Mouse (Mus musculus) liver, adult 2 months (tissue): ENCODE measurements around the gene 9030612E09Rik.

Experiments
- CTCF ChIP-seq: fragments of 200-500 bp; IDR thresholded peaks from 2 replicates; pipeline ENCODE4 v1.5.1; 2011; ENCODE audit warnings: low read depth, low read length, control low read depth
- POLR2A ChIP-seq: fragments of 200-500 bp; IDR thresholded peaks from 2 replicates; pipeline ENCODE4 v1.6.1; 2011; ENCODE audit warnings: low read length, control low read depth; ENCODE audit not compliant: insufficient read depth; ENCODE audit errors: extremely low read depth

DNA sequence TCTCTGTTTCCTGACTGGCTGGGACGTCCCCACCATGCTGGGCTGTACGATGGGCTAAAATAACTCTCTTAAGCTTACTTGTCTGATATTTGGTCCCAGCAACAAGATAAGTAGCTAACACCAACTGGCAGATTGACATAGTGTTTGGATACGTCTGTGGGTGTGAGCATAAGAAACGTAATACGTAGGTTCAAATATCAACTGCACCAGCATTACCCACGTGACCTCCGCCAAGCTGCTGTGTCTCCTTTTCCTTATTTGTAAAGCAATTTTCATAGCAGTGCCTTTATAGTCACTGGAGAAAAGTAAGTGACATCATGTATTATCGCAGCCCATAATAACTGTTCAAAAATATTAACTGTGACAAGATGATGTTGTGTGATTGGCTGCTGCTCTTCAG, 21.9 kb upstream of the 9030612E09Rik start:
- TF ChIP-seq CTCF, result no peak
- TF ChIP-seq POLR2A, result no peak
